19 mouse cellular contexts compared by ENCODE assay signal in genomic region chr5:122509608-122510007, GRCm38 (mm10). TPM values are rescaled to one million over a fixed set of nuclear protein-coding genes. Genes with fewer than 3 reads are reported as not detected.
DNase-seq lines count a peak whose midpoint lies in the region; ATAC-seq and TF ChIP-seq lines count a peak whose summit lies in the region.
"Had no signal": no experiment of that assay in that cellular context is flagged by ENCODE, and none has a peak within 500 bp of the region (broad histone marks: within the 10 kb centered on the region; RNA-seq: fewer than 3 reads in every experiment).

No protein-coding gene starts in this region.

- H3K4me1 ChIP-seq in lung, postnatal 0 days (ENCODE audit: insufficient read depth, low read depth, low read length): peaks cover 4% of the 10 kb centered on the region
- peaks cover 33% of the 10 kb centered on the region for H3K4me1 ChIP-seq in heart, embryonic 16.5 days (ENCODE audit: control insufficient read depth, insufficient read depth, low read length)

- H3K9me3 ChIP-seq in lung, postnatal 0 days (ENCODE audit: low read length): no peaks in the 10 kb centered on the region
- H3K9me3 ChIP-seq in heart, embryonic 16.5 days (replicated peaks; ENCODE audit: control insufficient read depth, low read length): peaks cover 4% of the 10 kb centered on the region
- H3K9me3 ChIP-seq: intestine, embryonic 15.5 days; neural tube, embryonic 13.5 days had no signal

- WGBS in lung, postnatal 0 days: 36% methylated on average over 7 of the region's 7 CpGs
- 32% methylated on average over 7 of the region's 7 CpGs for WGBS in heart, embryonic 16.5 days

- peak; percentile 46 to 59 for DNase-seq in cerebellum, postnatal 10 days
- no peak for DNase-seq in cerebellum, adult 11 months
- DNase-seq in lung, postnatal 36 days: peak; percentile 52
- no peak for DNase-seq in lung, postnatal 0 days (ENCODE audit: low spot score)
- no peak for DNase-seq in ovary, postnatal 36 days (ENCODE audit: low spot score)
- no peak for DNase-seq in kidney, adult 11 months
- DNase-seq in layer of hippocampus, adult 2 months (ENCODE audit: low spot score in 2 of 2): no peak
- DNase-seq: adrenal gland, postnatal 36 days; kidney, postnatal 14 days; liver, embryonic 13.5 days; midbrain, embryonic 14.5 days had no signal

- H3K9ac ChIP-seq in lung, postnatal 0 days (replicated peaks; ENCODE audit: low read depth): no peak overlapping the region
- no peak overlapping the region for H3K9ac ChIP-seq in heart, embryonic 16.5 days (ENCODE audit: low read length)
- H3K9ac ChIP-seq: embryonic facial prominence, embryonic 12.5 days; intestine, embryonic 15.5 days; liver, embryonic 13.5 days; neural tube, embryonic 13.5 days had no signal

- no peak for TF ChIP-seq CTCF in lung, postnatal 0 days (IDR thresholded peaks at IDR 0.05)
- TF ChIP-seq CTCF in layer of hippocampus, adult 2 months (conservative IDR thresholded peaks at IDR 0.05): no peak

- H3K36me3 ChIP-seq in lung, postnatal 0 days (ENCODE audit: insufficient read depth, low read length): no peaks in the 10 kb centered on the region
- no peaks in the 10 kb centered on the region for H3K36me3 ChIP-seq in heart, embryonic 16.5 days (ENCODE audit: control insufficient read depth, insufficient read depth)
- H3K36me3 ChIP-seq: embryonic facial prominence, embryonic 12.5 days; forebrain, embryonic 10.5 days; G1E; hindbrain, embryonic 10.5 days; intestine, embryonic 15.5 days; liver, embryonic 13.5 days; neural tube, embryonic 13.5 days had no signal

- no peak overlapping the region for H3K4me2 ChIP-seq in lung, postnatal 0 days (replicated peaks; ENCODE audit: low read depth, low read length)
- H3K4me2 ChIP-seq in heart, embryonic 16.5 days (ENCODE audit: low read depth, low read length): no peak overlapping the region
- H3K4me2 ChIP-seq: embryonic facial prominence, embryonic 12.5 days; intestine, embryonic 15.5 days; liver, embryonic 13.5 days; neural tube, embryonic 13.5 days had no signal

- ATAC-seq in lung, postnatal 0 days: no peak
- ATAC-seq in heart, embryonic 16.5 days (replicated peaks; ENCODE audit: extremely low read depth, insufficient read depth, low FRiP score): peak; percentile 56
- ATAC-seq: intestine, embryonic 15.5 days had no signal

- no peaks in the 10 kb centered on the region for H3K27me3 ChIP-seq in lung, postnatal 0 days (replicated peaks; ENCODE audit: insufficient read depth, low read length)
- H3K27me3 ChIP-seq in heart, embryonic 16.5 days (ENCODE audit: control insufficient read depth, insufficient read depth, low read length): no peaks in the 10 kb centered on the region
- H3K27me3 ChIP-seq: embryonic facial prominence, embryonic 12.5 days; intestine, embryonic 15.5 days; neural tube, embryonic 13.5 days had no signal

- H3K4me3 ChIP-seq in lung, postnatal 0 days (ENCODE audit: low read depth, low read length): no peak overlapping the region
- H3K4me3 ChIP-seq in heart, embryonic 16.5 days (ENCODE audit: low read length): no peak overlapping the region
- no peak overlapping the region for H3K4me3 ChIP-seq in layer of hippocampus, adult 2 months
- H3K4me3 ChIP-seq: embryonic facial prominence, embryonic 12.5 days; forebrain, embryonic 10.5 days; hindbrain, embryonic 10.5 days; intestine, embryonic 15.5 days; liver, embryonic 13.5 days; neural tube, embryonic 13.5 days had no signal

- TF ChIP-seq EP300 in lung, postnatal 0 days (IDR thresholded peaks at IDR 0.05): no peak

- no peak overlapping the region for H3K27ac ChIP-seq in lung, postnatal 0 days (ENCODE audit: low read length)
- peak overlapping the region; percentile 89 for H3K27ac ChIP-seq in heart, embryonic 16.5 days (ENCODE audit: low read length)
- H3K27ac ChIP-seq in layer of hippocampus, adult 2 months: no peak overlapping the region
- H3K27ac ChIP-seq: embryonic facial prominence, embryonic 12.5 days; forebrain, embryonic 10.5 days; hindbrain, embryonic 10.5 days; intestine, embryonic 15.5 days; liver, embryonic 13.5 days; macrophage; neural tube, embryonic 13.5 days had no signal

RNA-seq across cellular contexts. Expression of gene Atp2a2, which starts 7.6 kb away (rescaled TPM):
- polyA plus RNA-seq in lung, postnatal 0 days (2015; fragmentation: Nextera tagmentation; extraction: Ambion mirVana): 27.4 and 32.4 TPM in 2 replicates
- 306 and 316 TPM in 2 replicates for polyA plus RNA-seq in heart, embryonic 16.5 days (2015; fragmentation: Nextera tagmentation; extraction: Ambion mirVana)
- 100 to 1,000 TPM; 588 to 630 TPM for total RNA-seq in layer of hippocampus, adult 2 months (2021)

Comparison
In these comparisons a context has a peak if more than half of its experiments do, and no peak if none do; other contexts are left out.
1. DNase-seq: peak in cerebellum, postnatal 10 days (2 of 2) and lung, postnatal 36 days (single experiment); none in cerebellum, adult 11 months (single experiment), lung, postnatal 0 days (single experiment), ovary, postnatal 36 days (single experiment), kidney, adult 11 months (single experiment) and layer of hippocampus, adult 2 months (0 of 2).